Mouse (Mus musculus) intestine, embryonic 16.5 days (tissue): ENCODE measurements around the gene Ndrg3. TPM values are rescaled to one million over a fixed set of nuclear protein-coding genes. Genes with fewer than 3 reads are reported as not detected.

Experiments used
- ATAC-seq: fragments of 200-750 bp; cut with Nextera tagmentation; 2 replicates; pipeline ENCODE4 v1.8.0; 2017; ENCODE audit warnings: moderate TSS enrichment, moderate library complexity
- H3K27ac ChIP-seq: fragments of 300-500 bp; sonication (generic); 2 replicates; pipeline ENCODE4 v1.5.1; 2014; ENCODE audit warnings: mild to moderate bottlenecking, low read length
- H3K27me3 ChIP-seq: fragments of 300-500 bp; sonication (generic); replicated peaks from 2 replicates; pipeline ENCODE4 v1.6.1; 2014; ENCODE audit warnings: low read length, control low read depth, mixed read lengths; ENCODE audit not compliant: control insufficient read depth, insufficient read depth
- H3K36me3 ChIP-seq: fragments of 300-500 bp; sonication (generic); 2 replicates; pipeline ENCODE4 v1.6.1; 2014; ENCODE audit warnings: low read length, control low read depth; ENCODE audit not compliant: control insufficient read depth, insufficient read depth
- H3K4me1 ChIP-seq: fragments of 300-500 bp; sonication (generic); 2 replicates; pipeline ENCODE4 v1.6.1; 2014; ENCODE audit warnings: low read length, control low read depth, mixed read lengths; ENCODE audit not compliant: control insufficient read depth, insufficient read depth
- H3K4me2 ChIP-seq: fragments of 300-500 bp; sonication (generic); 2 replicates; pipeline ENCODE4 v1.6.1; 2014; ENCODE audit warnings: low read depth, low read length, control low read depth
- H3K4me3 ChIP-seq: fragments of 300-500 bp; sonication (generic); 2 replicates; pipeline ENCODE4 v1.5.1; 2014; ENCODE audit warnings: mild to moderate bottlenecking, low read length
- H3K9ac ChIP-seq: fragments of 300-500 bp; sonication (generic); 2 replicates; pipeline ENCODE4 v1.6.1; 2014; ENCODE audit warnings: low read depth, low read length
- H3K9me3 ChIP-seq: fragments of 300-500 bp; sonication (generic); 2 replicates; pipeline ENCODE4 v1.6.1; 2016; ENCODE audit warnings: low read length, control low read depth; ENCODE audit not compliant: control insufficient read depth
- WGBS: fragments of 180-500 bp; shearing (Covaris S2); extraction: QIAGEN DNeasy Blood & Tissue Kit; methylation state at CpG from one replicate; pipeline ENCODE4 v1.1.7; 2014; 5-methylcytosine and 5-hydroxymethylcytosine counted together
- polyA plus RNA-seq: library from polyadenylated mRNA; unstranded; fragments of >200 nt; fragmentation: Nextera tagmentation; extraction: Ambion mirVana; gene quantifications from 2 replicates; pipeline ENCODE4 v1.2.1, GENCODE M21; 2015

The Ndrg3 gene
- 46.7 and 47.6 TPM in 2 replicates for polyA plus RNA-seq

- Histone ChIP-seq H3K4me3 (peak within 1 kb of the TSS; percentile 96), H3K9ac (peak within 1 kb of the TSS; percentile 93), H3K27me3 (no peaks in the 10 kb centered on the region), H3K4me1 (peaks cover 3% of the 10 kb centered on the region; the same call in 1 of the 2 replicates), H3K36me3 (peaks cover 3% of the 10 kb centered on the region; the same call in 1 of the 2 replicates), H3K27ac (no peak within 1 kb of the TSS), H3K9me3 (no peaks in the 10 kb centered on the region), H3K4me2 (peak within 1 kb of the TSS; percentile 94)
- WGBS: under 1% methylated on average over 66 of the region's 66 CpGs
- peak; percentile 97 for ATAC-seq
Observed at GRCm38 (mm10) chr2:156991470-156992319, at the start of gene Ndrg3. Gene Ndrg3 (minus strand): TSS chr2:156992056.

- Histone ChIP-seq H3K4me3 (no peak overlapping the region), H3K36me3 (peaks cover 28% of the 10 kb centered on the region), H3K9ac (no peak overlapping the region), H3K4me2 (no peak overlapping the region), H3K27ac (no peak overlapping the region), H3K27me3 (no peaks in the 10 kb centered on the region), H3K9me3 (no peaks in the 10 kb centered on the region), H3K4me1 (no peaks in the 10 kb centered on the region)
- no peak for ATAC-seq
- 85% methylated on average over 7 of the region's 7 CpGs for WGBS
Observed at GRCm38 (mm10) chr2:157041421-157041820, 49.6 kb upstream of the Ndrg3 start.

- no peak overlapping the region for H3K4me3 ChIP-seq
- ATAC-seq: no peak
- no peak overlapping the region for H3K4me2 ChIP-seq
- peaks cover 26% of the 10 kb centered on the region for H3K36me3 ChIP-seq
- no peaks in the 10 kb centered on the region for H3K4me1 ChIP-seq
- H3K27ac ChIP-seq: no peak overlapping the region
- H3K9ac ChIP-seq: peak overlapping the region; percentile 27; the same call in 1 of the 2 replicates
- no peaks in the 10 kb centered on the region for H3K9me3 ChIP-seq
- WGBS: 86% methylated on average over 17 of the region's 17 CpGs
- no peaks in the 10 kb centered on the region for H3K27me3 ChIP-seq
Observed at GRCm38 (mm10) chr2:157040649-157041046, 48.8 kb upstream of the Ndrg3 start.

GRCm38 (mm10) chr2:157039900-157040648 is 48.2 kb upstream of the Ndrg3 start:
- Histone ChIP-seq H3K9me3 (no peaks in the 10 kb centered on the region), H3K27ac (no peak overlapping the region), H3K36me3 (peaks cover 20% of the 10 kb centered on the region), H3K4me3 (no peak overlapping the region), H3K4me1 (no peaks in the 10 kb centered on the region), H3K27me3 (no peaks in the 10 kb centered on the region), H3K9ac (peak overlapping the region; percentile 27; the same call in 1 of the 2 replicates), H3K4me2 (no peak overlapping the region)
- ATAC-seq: peak; percentile 36
- 82% methylated on average over 50 of the region's 50 CpGs for WGBS

- H3K9ac ChIP-seq: no peak overlapping the region
- no peaks in the 10 kb centered on the region for H3K4me1 ChIP-seq
- H3K27ac ChIP-seq: no peak overlapping the region
- ATAC-seq: no peak
- no peaks in the 10 kb centered on the region for H3K27me3 ChIP-seq
- peaks cover 13% of the 10 kb centered on the region; the same call in 1 of the 2 replicates for H3K36me3 ChIP-seq
- WGBS: 83% methylated on average over 9 of the region's 9 CpGs
- H3K4me2 ChIP-seq: no peak overlapping the region
- H3K9me3 ChIP-seq: no peaks in the 10 kb centered on the region
- H3K4me3 ChIP-seq: no peak overlapping the region
Observed at GRCm38 (mm10) chr2:157037303-157037702, 45.4 kb upstream of the Ndrg3 start.

- WGBS: 92% methylated on average over 8 of the region's 8 CpGs
- H3K9ac ChIP-seq: no peak overlapping the region
- H3K4me1 ChIP-seq: no peaks in the 10 kb centered on the region
- H3K4me3 ChIP-seq: no peak overlapping the region
- no peak overlapping the region for H3K4me2 ChIP-seq
- no peak overlapping the region for H3K27ac ChIP-seq
- peaks cover 13% of the 10 kb centered on the region; the same call in 1 of the 2 replicates for H3K36me3 ChIP-seq
- H3K9me3 ChIP-seq: no peaks in the 10 kb centered on the region
- H3K27me3 ChIP-seq: no peaks in the 10 kb centered on the region
- no peak for ATAC-seq
Observed at GRCm38 (mm10) chr2:157036400-157036799, 44.5 kb upstream of the Ndrg3 start.

- Histone ChIP-seq H3K9ac (no peak overlapping the region), H3K27me3 (no peaks in the 10 kb centered on the region), H3K36me3 (peaks cover 10% of the 10 kb centered on the region), H3K4me2 (no peak overlapping the region), H3K27ac (no peak overlapping the region), H3K4me3 (no peak overlapping the region), H3K9me3 (no peaks in the 10 kb centered on the region), H3K4me1 (no peaks in the 10 kb centered on the region)
- ATAC-seq: no peak
- WGBS: 91% methylated on average over 7 of the region's 7 CpGs
Observed at GRCm38 (mm10) chr2:157035371-157035770, 43.5 kb upstream of the Ndrg3 start.

- H3K27me3 ChIP-seq: no peaks in the 10 kb centered on the region
- no peaks in the 10 kb centered on the region for H3K9me3 ChIP-seq
- H3K36me3 ChIP-seq: peaks cover 25% of the 10 kb centered on the region
- H3K9ac ChIP-seq: no peak overlapping the region
- no peak overlapping the region for H3K4me2 ChIP-seq
- peak; percentile 44; the same call in 1 of the 2 replicates for ATAC-seq
- H3K27ac ChIP-seq: no peak overlapping the region
- H3K4me1 ChIP-seq: no peaks in the 10 kb centered on the region
- no peak overlapping the region for H3K4me3 ChIP-seq
- WGBS: 43% methylated on average over 9 of the region's 9 CpGs
Observed at GRCm38 (mm10) chr2:157030804-157031203, 38.9 kb upstream of the Ndrg3 start.

- Histone ChIP-seq H3K36me3 (peaks cover 33% of the 10 kb centered on the region), H3K4me2 (no peak overlapping the region), H3K9me3 (no peaks in the 10 kb centered on the region), H3K4me1 (no peaks in the 10 kb centered on the region), H3K27ac (no peak overlapping the region), H3K9ac (no peak overlapping the region), H3K4me3 (no peak overlapping the region), H3K27me3 (no peaks in the 10 kb centered on the region)
- 87% methylated on average over 4 of the region's 4 CpGs for whole genome bisulfite sequencing
- ATAC-seq: no peak
Observed at GRCm38 (mm10) chr2:157028261-157028660, 36.4 kb upstream of the Ndrg3 start.
